Mouse (Mus musculus): Measurements from ENCODE around the gene Arhgef38. TPM values are rescaled to one million over a fixed set of nuclear protein-coding genes. Genes with fewer than 3 reads are reported as not detected.

The Arhgef38 gene
- 2.1 and 2.5 TPM in 2 replicates for polyA plus RNA-seq (2015; fragmentation: Nextera tagmentation; extraction: Ambion mirVana)

DNA sequence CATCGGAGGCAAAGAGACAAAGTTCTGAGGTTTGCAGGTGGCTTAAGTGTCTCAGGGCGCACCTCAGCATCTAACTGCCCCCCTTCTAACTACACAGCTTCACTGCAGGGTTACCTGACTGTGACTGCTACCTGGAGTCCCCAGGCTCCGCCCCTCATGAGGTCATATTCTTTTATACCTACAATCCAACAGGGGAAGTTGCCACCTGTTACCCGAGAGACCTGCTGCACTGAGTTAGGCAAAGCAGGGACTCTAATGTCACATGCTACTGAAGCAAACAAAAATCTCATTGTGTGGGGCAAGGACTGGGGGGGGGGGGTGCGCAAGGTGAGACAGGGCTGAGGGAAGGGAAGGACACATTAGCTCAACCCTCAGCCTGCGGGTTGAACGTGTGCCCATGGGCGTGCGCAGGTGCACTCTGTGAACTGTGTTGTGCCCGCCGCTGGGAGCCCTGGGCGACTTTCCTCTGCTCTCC lies at the start of gene Arhgef38:
Gene Arhgef38, minus strand, starts transcription at position 129 of the 475 bp plus-strand sequence.
- no peaks in the 10 kb centered on the region for H3K27me3 ChIP-seq (ENCODE audit: control insufficient read depth, insufficient read depth, low read length)
- H3K27ac ChIP-seq (ENCODE audit: low read length), result peak within 1 kb of the TSS; percentile 62
- ATAC-seq (ENCODE audit: insufficient read depth, low FRiP score), result peak; percentile 94
- 40% methylated on average over 11 of the region's 12 CpGs for WGBS
- no peaks in the 10 kb centered on the region for H3K36me3 ChIP-seq (ENCODE audit: control insufficient read depth, insufficient read depth, low read length)
- H3K9ac ChIP-seq (ENCODE audit: low read length), result peak within 1 kb of the TSS; percentile 27
- peak within 1 kb of the TSS; percentile 47 for H3K4me2 ChIP-seq (ENCODE audit: low read depth, low read length)
- no peaks in the 10 kb centered on the region for H3K9me3 ChIP-seq (replicated peaks; ENCODE audit: control insufficient read depth, low read length)
- peak within 1 kb of the TSS; percentile 31 for H3K4me3 ChIP-seq (replicated peaks; ENCODE audit: low read length)
- H3K4me1 ChIP-seq (ENCODE audit: control insufficient read depth, insufficient read depth, low read length), result no peaks in the 10 kb centered on the region

DNA sequence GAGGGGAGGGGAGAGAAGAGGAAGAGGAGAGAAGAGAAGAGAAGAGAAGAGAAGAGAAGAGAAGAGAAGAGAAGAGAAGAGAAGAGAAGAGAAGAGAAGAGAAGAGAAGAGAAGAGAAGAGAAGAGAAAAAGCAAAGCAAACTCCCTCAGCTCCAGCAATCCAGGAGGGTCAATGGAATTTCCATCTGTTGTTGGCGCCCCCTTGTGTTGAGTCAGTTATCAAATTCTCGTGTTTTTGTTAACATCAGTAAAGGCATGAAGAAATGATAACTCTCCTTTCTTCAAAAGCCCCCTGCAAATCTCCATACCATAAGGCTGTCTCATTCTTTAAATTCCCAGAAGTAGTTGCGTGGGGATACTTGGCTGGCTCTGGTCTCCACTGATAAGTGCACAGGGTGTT lies 37.1 kb upstream of the Arhgef38 start:
- WGBS, result 23% methylated on average over 3 of the region's 3 CpGs

DNA sequence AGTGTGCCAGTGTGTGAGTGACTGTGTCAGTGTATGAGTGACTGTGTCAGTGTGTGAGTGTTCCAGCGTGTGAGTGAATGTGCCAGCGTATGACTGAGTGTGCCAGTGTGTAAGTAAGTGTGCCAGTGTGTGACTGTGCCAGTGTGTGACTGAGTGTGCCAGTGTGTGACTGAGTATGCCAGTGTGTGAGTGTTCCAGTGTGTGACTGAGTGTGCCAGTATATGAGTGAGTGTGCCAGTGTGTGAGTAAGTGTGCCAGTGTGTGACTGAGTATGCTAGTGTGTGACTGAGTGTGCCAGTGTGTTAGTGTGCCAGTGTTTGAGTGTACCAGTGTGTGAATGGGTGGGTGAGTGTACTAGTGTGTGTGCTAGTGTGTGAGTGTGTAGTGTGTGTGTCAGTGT lies 24.1 kb upstream of the Arhgef38 start:
- Histone ChIP-seq H3K9me3 (replicated peaks; ENCODE audit: control insufficient read depth, low read length) (no peaks in the 10 kb centered on the region), H3K9ac (ENCODE audit: low read length) (no peak overlapping the region), H3K36me3 (ENCODE audit: control insufficient read depth, insufficient read depth, low read length) (no peaks in the 10 kb centered on the region), H3K4me3 (replicated peaks; ENCODE audit: low read length) (no peak overlapping the region), H3K4me2 (ENCODE audit: low read depth, low read length) (no peak overlapping the region), H3K27ac (ENCODE audit: low read length) (no peak overlapping the region), H3K27me3 (ENCODE audit: control insufficient read depth, insufficient read depth, low read length) (no peaks in the 10 kb centered on the region), H3K4me1 (ENCODE audit: control insufficient read depth, insufficient read depth, low read length) (no peaks in the 10 kb centered on the region)
- WGBS, result 86% methylated on average over 2 of the region's 2 CpGs
- no peak for ATAC-seq (ENCODE audit: insufficient read depth, low FRiP score)

More for the DNA sequence above, 37.1 kb upstream of the Arhgef38 start:
- no peak overlapping the region for H3K4me3 ChIP-seq (replicated peaks; ENCODE audit: low read length)
- no peaks in the 10 kb centered on the region for H3K27me3 ChIP-seq (ENCODE audit: control insufficient read depth, insufficient read depth, low read length)
- H3K9ac ChIP-seq (ENCODE audit: low read length), result no peak overlapping the region
- no peaks in the 10 kb centered on the region for H3K9me3 ChIP-seq (replicated peaks; ENCODE audit: control insufficient read depth, low read length)
- no peak overlapping the region for H3K27ac ChIP-seq (ENCODE audit: low read length)
- no peak overlapping the region for H3K4me2 ChIP-seq (ENCODE audit: low read depth, low read length)
- no peak for ATAC-seq (ENCODE audit: insufficient read depth, low FRiP score)
- no peaks in the 10 kb centered on the region for H3K36me3 ChIP-seq (ENCODE audit: control insufficient read depth, insufficient read depth, low read length)
- no peaks in the 10 kb centered on the region for H3K4me1 ChIP-seq (ENCODE audit: control insufficient read depth, insufficient read depth, low read length)

DNA sequence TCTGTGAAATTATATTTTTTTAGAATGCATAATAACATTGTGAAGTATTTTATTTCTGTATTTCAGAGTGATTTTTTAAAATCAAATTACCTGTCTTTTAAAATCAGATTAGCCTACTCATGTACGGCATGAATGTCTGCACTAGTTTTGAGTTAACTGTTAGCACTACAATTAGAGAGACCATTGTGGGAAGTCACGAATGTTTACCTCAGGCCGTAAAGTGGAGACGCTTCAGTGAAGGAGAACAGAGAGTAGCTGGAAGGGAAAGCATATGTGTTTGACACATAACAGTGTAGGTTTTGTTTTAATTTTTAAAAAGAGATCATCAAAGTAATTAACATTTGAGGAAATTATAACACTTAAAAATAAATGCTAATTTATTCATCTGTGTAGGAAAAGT lies 21.1 kb upstream of the Arhgef38 start:
- no peaks in the 10 kb centered on the region for H3K36me3 ChIP-seq (ENCODE audit: control insufficient read depth, insufficient read depth, low read length)
- H3K4me1 ChIP-seq (ENCODE audit: control insufficient read depth, insufficient read depth, low read length), result no peaks in the 10 kb centered on the region
- H3K4me2 ChIP-seq (ENCODE audit: low read depth, low read length), result no peak overlapping the region
- H3K4me3 ChIP-seq (replicated peaks; ENCODE audit: low read length), result no peak overlapping the region
- H3K27me3 ChIP-seq (ENCODE audit: control insufficient read depth, insufficient read depth, low read length), result no peaks in the 10 kb centered on the region
- no peak overlapping the region for H3K9ac ChIP-seq (ENCODE audit: low read length)
- H3K27ac ChIP-seq (ENCODE audit: low read length), result no peak overlapping the region
- no peaks in the 10 kb centered on the region for H3K9me3 ChIP-seq (replicated peaks; ENCODE audit: control insufficient read depth, low read length)
- WGBS, result 65% methylated on average over 4 of the region's 4 CpGs
- no peak for ATAC-seq (ENCODE audit: insufficient read depth, low FRiP score)

DNA sequence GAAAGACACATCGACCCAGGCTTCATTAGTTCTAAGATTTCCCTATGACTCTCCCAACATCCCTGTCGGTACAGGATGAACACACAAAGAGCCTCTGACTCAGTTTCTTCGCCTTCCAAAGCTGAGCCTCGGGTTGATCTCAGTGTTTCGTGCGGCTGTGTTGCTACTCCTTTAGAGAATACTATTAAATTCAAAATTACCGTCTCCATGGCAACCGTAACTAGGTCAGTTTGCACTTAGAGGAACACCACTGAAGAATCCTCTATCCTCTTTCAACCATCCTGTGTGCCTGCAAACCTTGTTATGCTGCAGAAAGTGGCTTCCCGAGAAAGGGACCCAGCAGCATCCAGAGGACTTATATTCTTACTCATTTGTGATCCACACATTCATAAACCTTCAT lies 9.3 kb upstream of the Arhgef38 start:
- H3K4me1 ChIP-seq (ENCODE audit: control insufficient read depth, insufficient read depth, low read length), result no peaks in the 10 kb centered on the region
- WGBS, result 83% methylated on average over 9 of the region's 9 CpGs
- no peak overlapping the region for H3K4me2 ChIP-seq (ENCODE audit: low read depth, low read length)
- no peaks in the 10 kb centered on the region for H3K27me3 ChIP-seq (ENCODE audit: control insufficient read depth, insufficient read depth, low read length)
- H3K9me3 ChIP-seq (replicated peaks; ENCODE audit: control insufficient read depth, low read length), result no peaks in the 10 kb centered on the region
- ATAC-seq (ENCODE audit: insufficient read depth, low FRiP score), result no peak
- H3K4me3 ChIP-seq (replicated peaks; ENCODE audit: low read length), result no peak overlapping the region
- no peaks in the 10 kb centered on the region for H3K36me3 ChIP-seq (ENCODE audit: control insufficient read depth, insufficient read depth, low read length)
- H3K27ac ChIP-seq (ENCODE audit: low read length), result no peak overlapping the region
- H3K9ac ChIP-seq (ENCODE audit: low read length), result no peak overlapping the region

DNA sequence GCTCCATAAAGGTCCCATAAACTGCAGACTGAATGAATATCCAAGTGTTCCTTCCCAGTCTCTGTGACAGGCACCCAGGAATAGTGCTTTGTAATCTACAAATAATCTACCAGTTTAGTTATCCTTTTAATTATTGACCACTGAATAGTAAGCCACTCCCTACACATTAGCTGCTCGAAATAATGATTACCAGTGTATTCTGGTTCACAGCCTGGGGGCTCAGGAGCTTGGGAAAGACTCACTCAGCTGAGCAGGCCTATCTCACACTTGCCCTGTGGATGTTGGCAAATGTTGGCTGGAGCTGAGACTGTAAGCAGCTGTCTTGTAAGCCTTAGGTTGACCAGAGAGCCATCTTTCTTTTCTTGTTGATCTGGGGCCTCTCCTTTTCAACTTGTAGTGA lies 7.2 kb upstream of the Arhgef38 start:
- 63% methylated on average over 1 of the region's 1 CpGs for WGBS
- no peak for ATAC-seq (ENCODE audit: insufficient read depth, low FRiP score)
- Histone ChIP-seq H3K4me3 (replicated peaks; ENCODE audit: low read length) (no peak overlapping the region), H3K4me2 (ENCODE audit: low read depth, low read length) (no peak overlapping the region), H3K36me3 (ENCODE audit: control insufficient read depth, insufficient read depth, low read length) (no peaks in the 10 kb centered on the region), H3K9me3 (replicated peaks; ENCODE audit: control insufficient read depth, low read length) (no peaks in the 10 kb centered on the region), H3K27ac (ENCODE audit: low read length) (no peak overlapping the region), H3K4me1 (ENCODE audit: control insufficient read depth, insufficient read depth, low read length) (no peaks in the 10 kb centered on the region), H3K9ac (ENCODE audit: low read length) (no peak overlapping the region), H3K27me3 (ENCODE audit: control insufficient read depth, insufficient read depth, low read length) (no peaks in the 10 kb centered on the region)

DNA sequence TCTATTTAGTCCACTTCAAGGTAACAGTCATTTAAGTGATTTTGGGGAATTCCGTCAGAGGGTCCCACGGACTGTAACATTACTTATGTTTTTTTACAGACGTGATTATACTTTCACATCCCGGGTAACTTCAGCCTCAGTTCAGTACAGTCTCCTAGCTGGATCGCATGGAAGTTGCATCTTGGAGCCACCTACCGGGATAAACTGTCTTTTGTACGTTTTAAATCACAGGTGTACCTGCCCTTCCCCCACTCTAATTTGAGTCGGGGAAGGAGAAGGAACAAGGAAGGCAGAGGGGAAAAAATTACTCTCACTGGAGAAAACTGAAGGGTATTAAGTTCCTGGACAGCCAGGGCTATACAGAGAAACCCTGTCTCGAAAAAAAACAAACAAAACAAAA lies 756 bp downstream of the Arhgef38 start:
- 48% methylated on average over 9 of the region's 9 CpGs for WGBS
- Histone ChIP-seq H3K4me3 (replicated peaks; ENCODE audit: low read length) (peak overlapping the region; percentile 31), H3K27ac (ENCODE audit: low read length) (no peak overlapping the region), H3K4me1 (ENCODE audit: control insufficient read depth, insufficient read depth, low read length) (no peaks in the 10 kb centered on the region), H3K27me3 (ENCODE audit: control insufficient read depth, insufficient read depth, low read length) (no peaks in the 10 kb centered on the region), H3K9me3 (replicated peaks; ENCODE audit: control insufficient read depth, low read length) (no peaks in the 10 kb centered on the region), H3K36me3 (ENCODE audit: control insufficient read depth, insufficient read depth, low read length) (no peaks in the 10 kb centered on the region), H3K4me2 (ENCODE audit: low read depth, low read length) (peak overlapping the region; percentile 47; the same call in 1 of the 2 replicates), H3K9ac (ENCODE audit: low read length) (no peak overlapping the region)
- ATAC-seq (ENCODE audit: insufficient read depth, low FRiP score), result no peak

DNA sequence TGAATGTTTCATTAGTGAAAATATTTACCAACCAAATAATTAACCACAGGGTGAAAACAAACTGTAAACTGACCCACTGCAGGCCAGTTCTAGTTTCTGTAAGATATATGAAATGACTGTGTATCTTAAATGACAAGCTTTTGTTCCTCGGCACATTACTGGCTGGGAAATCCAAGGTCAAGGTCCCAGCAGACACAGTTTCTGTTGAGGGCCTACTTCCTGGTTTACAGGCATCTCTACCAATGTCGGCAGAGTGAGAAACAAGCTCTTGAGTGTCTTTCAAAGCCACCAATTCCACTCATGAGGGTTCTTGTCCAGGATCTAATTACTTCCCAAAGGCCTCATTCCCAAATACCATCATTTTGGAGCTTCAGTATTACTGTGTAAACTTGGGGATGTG lies 4.3 kb downstream of the Arhgef38 start:
- 50% methylated on average over 2 of the region's 2 CpGs for WGBS

DNA sequence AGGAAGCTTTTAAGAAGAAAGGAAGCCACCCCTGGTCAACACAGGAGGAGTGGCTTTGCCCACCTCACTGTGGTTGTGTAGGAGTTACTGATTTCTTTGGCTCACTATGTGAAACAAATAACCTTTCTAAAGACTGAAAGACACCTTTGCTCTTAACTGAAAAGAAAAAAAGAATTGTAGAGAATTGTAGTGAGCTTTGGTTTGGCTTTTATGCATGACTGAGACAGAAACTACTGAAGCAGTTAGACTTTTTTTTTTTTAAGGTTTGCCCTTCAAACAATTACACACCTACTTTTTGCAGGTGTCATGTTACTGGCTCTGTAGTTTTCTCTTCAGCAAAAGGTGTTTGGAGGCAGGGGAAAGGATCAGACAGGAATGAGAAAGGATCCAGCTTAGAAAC lies 5.2 kb downstream of the Arhgef38 start:
- Histone ChIP-seq H3K36me3 (ENCODE audit: control insufficient read depth, insufficient read depth, low read length) (no peaks in the 10 kb centered on the region), H3K4me1 (ENCODE audit: control insufficient read depth, insufficient read depth, low read length) (no peaks in the 10 kb centered on the region), H3K4me3 (replicated peaks; ENCODE audit: low read length) (no peak overlapping the region), H3K9me3 (replicated peaks; ENCODE audit: control insufficient read depth, low read length) (no peaks in the 10 kb centered on the region), H3K4me2 (ENCODE audit: low read depth, low read length) (no peak overlapping the region), H3K27ac (ENCODE audit: low read length) (no peak overlapping the region), H3K9ac (ENCODE audit: low read length) (no peak overlapping the region), H3K27me3 (ENCODE audit: control insufficient read depth, insufficient read depth, low read length) (no peaks in the 10 kb centered on the region)
- no peak for ATAC-seq (ENCODE audit: insufficient read depth, low FRiP score)

More for the DNA sequence above, 4.3 kb downstream of the Arhgef38 start:
- Histone ChIP-seq H3K4me3 (replicated peaks; ENCODE audit: low read length) (no peak overlapping the region), H3K27me3 (ENCODE audit: control insufficient read depth, insufficient read depth, low read length) (no peaks in the 10 kb centered on the region), H3K27ac (ENCODE audit: low read length) (no peak overlapping the region), H3K9me3 (replicated peaks; ENCODE audit: control insufficient read depth, low read length) (no peaks in the 10 kb centered on the region), H3K4me2 (ENCODE audit: low read depth, low read length) (no peak overlapping the region), H3K9ac (ENCODE audit: low read length) (no peak overlapping the region), H3K36me3 (ENCODE audit: control insufficient read depth, insufficient read depth, low read length) (no peaks in the 10 kb centered on the region), H3K4me1 (ENCODE audit: control insufficient read depth, insufficient read depth, low read length) (no peaks in the 10 kb centered on the region)
- no peak for ATAC-seq (ENCODE audit: insufficient read depth, low FRiP score)
